Mouse (Mus musculus): ENCODE measurements at regions not wholly inside any gene's neighbourhood (a gene's known extent, or its start where the extent isn't known, plus 50 kb on each side); places are given as distances from the start of the nearest gene placed in this dataset.

- Histone ChIP-seq H3K4me3 (no peak overlapping the region), H3K4me1 (no peaks in the 10 kb centered on the region), H3K36me3 (no peaks in the 10 kb centered on the region), H3K27me3 (no peaks in the 10 kb centered on the region), H3K9me3 (no peaks in the 10 kb centered on the region), H3K9ac (no peak overlapping the region), H3K27ac (no peak overlapping the region), H3K4me2 (replicated peaks) (no peak overlapping the region)
- WGBS = 77% methylated on average over 3 of the region's 3 CpGs
- no peak for ATAC-seq (ENCODE audit: insufficient number of reproducible peaks, insufficient read depth, low FRiP score, low TSS enrichment)
Measured at GRCm38 (mm10) chr2:9704266-9704665, 176.8 kb upstream of the 4930412O13Rik start.

DNA sequence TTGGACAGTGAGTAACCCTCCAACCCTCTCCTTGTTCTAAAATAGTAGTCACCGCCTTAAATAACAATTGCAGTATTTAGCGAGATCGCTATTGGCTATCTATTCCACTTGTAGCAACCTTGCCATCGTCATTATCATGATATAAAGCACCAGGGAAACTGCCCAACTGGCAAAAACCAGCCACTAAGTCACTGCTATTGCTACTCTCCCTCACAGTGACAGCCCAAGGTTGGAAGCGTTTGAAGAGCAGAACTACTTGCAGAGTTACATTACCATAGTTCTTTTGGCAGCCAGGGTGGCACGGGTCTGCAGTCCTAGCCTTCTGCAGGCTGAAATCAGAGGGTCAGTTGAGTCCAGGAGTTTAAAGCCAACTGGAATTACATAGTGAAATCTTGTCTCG lies 171.6 kb upstream of the 4930412O13Rik start:
- H3K9me3 ChIP-seq = no peaks in the 10 kb centered on the region
- no peak overlapping the region for H3K27ac ChIP-seq
- H3K4me1 ChIP-seq = no peaks in the 10 kb centered on the region
- no peaks in the 10 kb centered on the region for H3K27me3 ChIP-seq
- no peak overlapping the region for H3K4me3 ChIP-seq
- WGBS = 81% methylated on average over 7 of the region's 7 CpGs
- H3K4me2 ChIP-seq (replicated peaks) = no peak overlapping the region
- H3K9ac ChIP-seq = no peak overlapping the region
- no peaks in the 10 kb centered on the region for H3K36me3 ChIP-seq
- ATAC-seq (ENCODE audit: insufficient number of reproducible peaks, insufficient read depth, low FRiP score, low TSS enrichment) = no peak

- Histone ChIP-seq H3K36me3 (no peaks in the 10 kb centered on the region), H3K9ac (no peak overlapping the region), H3K27ac (no peak overlapping the region), H3K4me2 (replicated peaks) (no peak overlapping the region), H3K4me3 (no peak overlapping the region), H3K4me1 (no peaks in the 10 kb centered on the region), H3K9me3 (no peaks in the 10 kb centered on the region), H3K27me3 (no peaks in the 10 kb centered on the region)
- ATAC-seq (ENCODE audit: insufficient number of reproducible peaks, insufficient read depth, low FRiP score, low TSS enrichment) = no peak
- WGBS = 67% methylated on average over 1 of the region's 1 CpGs
Measured at GRCm38 (mm10) chr2:9717904-9718303, 163.1 kb upstream of the 4930412O13Rik start.

GRCm38 (mm10) chr2:9733243-9733642 lies 147.8 kb upstream of the 4930412O13Rik start:
- no peak for ATAC-seq (ENCODE audit: insufficient number of reproducible peaks, insufficient read depth, low FRiP score, low TSS enrichment)
- no peaks in the 10 kb centered on the region for H3K36me3 ChIP-seq
- H3K27me3 ChIP-seq = no peaks in the 10 kb centered on the region
- 80% methylated on average over 7 of the region's 7 CpGs for WGBS
- no peak overlapping the region for H3K9ac ChIP-seq
- no peak overlapping the region for H3K4me2 ChIP-seq (replicated peaks)
- no peak overlapping the region for H3K4me3 ChIP-seq
- H3K4me1 ChIP-seq = no peaks in the 10 kb centered on the region
- no peaks in the 10 kb centered on the region; the same call in 1 of the 2 replicates for H3K9me3 ChIP-seq
- H3K27ac ChIP-seq = no peak overlapping the region

DNA sequence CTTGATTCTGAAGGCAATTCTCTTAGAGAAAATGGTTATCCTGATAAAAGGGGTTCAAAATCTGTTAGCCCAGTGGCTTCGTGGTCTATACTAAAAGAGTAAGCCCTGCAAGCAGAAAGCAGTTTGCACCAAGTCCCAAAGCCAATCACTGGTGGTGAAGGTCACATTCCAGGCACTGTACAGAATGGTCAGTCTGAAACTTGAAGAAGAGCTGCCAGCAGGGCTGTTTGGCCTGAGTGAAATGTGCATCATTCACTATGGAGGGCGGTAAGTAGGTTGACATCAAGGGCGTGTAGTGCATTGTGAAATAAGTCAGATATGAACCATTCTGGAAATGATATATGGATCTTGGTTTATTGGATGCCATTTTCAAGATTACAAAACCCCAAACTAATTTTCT lies 136.9 kb upstream of the 4930412O13Rik start:
- H3K36me3 ChIP-seq = no peaks in the 10 kb centered on the region
- no peak for ATAC-seq (ENCODE audit: insufficient number of reproducible peaks, insufficient read depth, low FRiP score, low TSS enrichment)
- H3K9ac ChIP-seq = no peak overlapping the region
- peaks cover 3% of the 10 kb centered on the region; the same call in 1 of the 2 replicates for H3K9me3 ChIP-seq
- no peaks in the 10 kb centered on the region for H3K4me1 ChIP-seq
- no peak overlapping the region for H3K27ac ChIP-seq
- WGBS = 94% methylated on average over 3 of the region's 3 CpGs
- H3K27me3 ChIP-seq = no peaks in the 10 kb centered on the region
- H3K4me3 ChIP-seq = no peak overlapping the region
- no peak overlapping the region for H3K4me2 ChIP-seq (replicated peaks)

GRCm38 (mm10) chr2:9749829-9750788 lies 130.9 kb upstream of the 4930412O13Rik start:
- Histone ChIP-seq H3K4me1 (no peaks in the 10 kb centered on the region), H3K4me3 (no peak overlapping the region), H3K9ac (no peak overlapping the region), H3K36me3 (no peaks in the 10 kb centered on the region), H3K27ac (no peak overlapping the region), H3K27me3 (no peaks in the 10 kb centered on the region), H3K9me3 (peaks cover 3% of the 10 kb centered on the region; the same call in 1 of the 2 replicates), H3K4me2 (replicated peaks) (no peak overlapping the region)
- 45% methylated on average over 11 of the region's 11 CpGs for WGBS
- ATAC-seq (ENCODE audit: insufficient number of reproducible peaks, insufficient read depth, low FRiP score, low TSS enrichment) = no peak

DNA sequence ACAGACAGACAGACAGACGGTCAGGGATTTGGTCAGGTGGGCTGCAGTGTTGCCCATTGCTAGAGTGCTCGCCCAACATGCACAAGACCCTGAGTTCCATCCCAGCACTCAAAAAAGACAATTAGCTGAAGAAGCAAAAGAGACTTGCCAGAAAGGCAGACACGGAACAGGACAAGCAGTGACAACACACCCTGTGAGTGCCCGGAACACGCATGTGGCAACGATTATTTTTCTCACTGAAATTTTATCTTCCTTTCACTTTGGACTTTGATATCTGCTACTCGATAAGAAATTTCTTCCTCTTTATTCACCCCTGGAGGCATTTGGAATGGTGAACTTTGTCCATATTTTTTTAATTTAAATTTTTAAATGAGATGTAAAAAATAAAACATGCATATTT lies 127.4 kb upstream of the 4930412O13Rik start:
- ATAC-seq (ENCODE audit: insufficient number of reproducible peaks, insufficient read depth, low FRiP score, low TSS enrichment) = no peak
- H3K4me2 ChIP-seq (replicated peaks) = no peak overlapping the region
- 70% methylated on average over 7 of the region's 7 CpGs for WGBS
- no peak overlapping the region for H3K27ac ChIP-seq
- H3K36me3 ChIP-seq = no peaks in the 10 kb centered on the region
- H3K27me3 ChIP-seq = no peaks in the 10 kb centered on the region
- H3K4me1 ChIP-seq = no peaks in the 10 kb centered on the region
- H3K9ac ChIP-seq = no peak overlapping the region
- H3K4me3 ChIP-seq = no peak overlapping the region
- H3K9me3 ChIP-seq = no peaks in the 10 kb centered on the region

- no peak overlapping the region for H3K4me3 ChIP-seq
- H3K4me2 ChIP-seq (replicated peaks) = no peak overlapping the region
- H3K27me3 ChIP-seq = no peaks in the 10 kb centered on the region
- ATAC-seq (ENCODE audit: insufficient number of reproducible peaks, insufficient read depth, low FRiP score, low TSS enrichment) = no peak
- H3K9ac ChIP-seq = no peak overlapping the region
- WGBS = 88% methylated on average over 6 of the region's 6 CpGs
- no peak overlapping the region for H3K27ac ChIP-seq
- no peaks in the 10 kb centered on the region for H3K4me1 ChIP-seq
- H3K9me3 ChIP-seq = no peaks in the 10 kb centered on the region
- H3K36me3 ChIP-seq = no peaks in the 10 kb centered on the region
Measured at GRCm38 (mm10) chr2:9754153-9754552, 126.9 kb upstream of the 4930412O13Rik start.

- H3K27me3 ChIP-seq = no peaks in the 10 kb centered on the region
- H3K36me3 ChIP-seq = no peaks in the 10 kb centered on the region
- H3K4me1 ChIP-seq = no peaks in the 10 kb centered on the region
- H3K4me2 ChIP-seq (replicated peaks) = no peak overlapping the region
- H3K9ac ChIP-seq = no peak overlapping the region
- WGBS = 82% methylated on average over 5 of the region's 5 CpGs
- no peaks in the 10 kb centered on the region for H3K9me3 ChIP-seq
- ATAC-seq (ENCODE audit: insufficient number of reproducible peaks, insufficient read depth, low FRiP score, low TSS enrichment) = no peak
- no peak overlapping the region for H3K4me3 ChIP-seq
- H3K27ac ChIP-seq = no peak overlapping the region
Measured at GRCm38 (mm10) chr2:9757770-9758420, 123.2 kb upstream of the 4930412O13Rik start.

- no peaks in the 10 kb centered on the region for H3K9me3 ChIP-seq
- no peak overlapping the region for H3K4me3 ChIP-seq
- no peak overlapping the region for H3K4me2 ChIP-seq (replicated peaks)
- no peak for ATAC-seq (ENCODE audit: insufficient number of reproducible peaks, insufficient read depth, low FRiP score, low TSS enrichment)
- H3K27ac ChIP-seq = no peak overlapping the region
- 89% methylated on average over 7 of the region's 7 CpGs for WGBS
- H3K9ac ChIP-seq = no peak overlapping the region
- no peaks in the 10 kb centered on the region for H3K36me3 ChIP-seq
- no peaks in the 10 kb centered on the region for H3K27me3 ChIP-seq
- no peaks in the 10 kb centered on the region for H3K4me1 ChIP-seq
Measured at GRCm38 (mm10) chr2:9758983-9759382, 122.1 kb upstream of the 4930412O13Rik start.

DNA sequence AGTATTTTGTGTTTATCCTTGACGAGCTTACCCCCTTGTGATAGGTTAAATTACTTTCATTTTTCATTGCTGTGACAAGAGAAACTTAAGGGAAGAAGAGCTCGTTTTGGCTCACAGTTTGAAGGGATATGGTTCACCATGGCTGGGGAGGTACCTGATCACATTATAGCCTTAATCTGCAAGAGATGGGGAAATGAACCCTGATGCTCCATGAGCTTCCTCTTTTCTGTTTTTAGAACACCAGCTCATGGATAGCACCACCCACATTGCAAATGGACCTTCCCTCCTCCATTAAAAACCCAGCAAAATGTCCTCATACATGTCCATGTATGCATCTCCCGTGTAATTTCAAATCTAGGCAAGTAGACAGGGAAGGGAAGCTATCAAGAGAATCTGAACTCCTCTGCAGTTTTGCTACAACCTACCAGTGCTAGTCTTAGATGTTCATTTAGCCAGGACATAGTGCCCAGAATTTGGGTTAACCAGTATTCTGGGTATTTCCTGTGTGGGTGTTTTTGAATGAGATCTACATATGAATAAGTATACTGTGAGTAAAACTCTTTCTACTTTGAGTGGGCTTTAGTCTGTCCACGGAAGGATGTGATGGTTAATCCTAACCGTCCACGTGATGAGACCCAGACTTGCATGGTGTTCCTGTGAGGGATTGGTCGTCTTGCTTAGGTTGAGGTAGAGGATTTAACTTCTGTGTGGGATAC lies 121.5 kb upstream of the 4930412O13Rik start:
- Histone ChIP-seq H3K4me3 (no peak overlapping the region), H3K27me3 (no peaks in the 10 kb centered on the region), H3K4me1 (no peaks in the 10 kb centered on the region), H3K9ac (no peak overlapping the region), H3K4me2 (replicated peaks) (no peak overlapping the region), H3K9me3 (no peaks in the 10 kb centered on the region), H3K36me3 (no peaks in the 10 kb centered on the region), H3K27ac (no peak overlapping the region)
- no peak for ATAC-seq (ENCODE audit: insufficient number of reproducible peaks, insufficient read depth, low FRiP score, low TSS enrichment)
- 84% methylated on average over 7 of the region's 7 CpGs for WGBS
